Mouse (Mus musculus) thymus, adult 18-20 months (tissue): ENCODE measurements around the gene Zmynd15.
"Not testable (repeated sequence)": the region's sequence is repeated elsewhere in the genome, so short reads cannot be mapped to it uniquely, and the experiment has no call there.

Experiments used
- DNase-seq, 2 experiments: peaks; one replicate each; pipeline ENCODE4 v3.0.0; 2022; ENCODE audit warnings: mixed read lengths in 2 of 2

Gene Zmynd15

GRCm38 (mm10) chr11:70458688-70459600, at the start of gene Zmynd15:
TSS of gene Zmynd15 (plus strand) at chr11:70459433.
- DNase-seq: no peak

- peak; percentile 84 to 88 for DNase-seq
These were observed 49.5 kb upstream of the Zmynd15 start, which contains the start of gene Pelp1 for GRCm38 (mm10) chr11:70409594-70410296. TSS of gene Pelp1 (minus strand) at chr11:70410031.

GRCm38 (mm10) chr11:70410297-70410643, 49.0 kb upstream of the Zmynd15 start:
- DNase-seq: no peak

GRCm38 (mm10) chr11:70412591-70412990, 46.6 kb upstream of the Zmynd15 start:
- DNase-seq: no peak

- DNase-seq: peak in 1 of 2 experiments; percentile 63
These were observed 45.3 kb upstream of the Zmynd15 start for GRCm38 (mm10) chr11:70413961-70414360.

- no peak for DNase-seq
These were observed 41.0 kb upstream of the Zmynd15 start for GRCm38 (mm10) chr11:70418199-70418598.

GRCm38 (mm10) chr11:70419486-70419885, 39.7 kb upstream of the Zmynd15 start:
- DNase-seq: no peak

GRCm38 (mm10) chr11:70426598-70426997, 32.6 kb upstream of the Zmynd15 start:
- DNase-seq: not testable (repeated sequence)

- DNase-seq: no peak
These were observed 27.7 kb upstream of the Zmynd15 start for GRCm38 (mm10) chr11:70431574-70431973.

GRCm38 (mm10) chr11:70432048-70432894, 27.0 kb upstream of the Zmynd15 start, which contains the start of gene Arrb2:
TSS of gene Arrb2 (plus strand) at chr11:70432635.
- peak; percentile 99 to 100 for DNase-seq

- no peak for DNase-seq
These were observed 26.2 kb upstream of the Zmynd15 start for GRCm38 (mm10) chr11:70432895-70433568.

- DNase-seq: no peak
These were observed 25.7 kb upstream of the Zmynd15 start for GRCm38 (mm10) chr11:70433569-70433943.

GRCm38 (mm10) chr11:70433951-70434350, 25.3 kb upstream of the Zmynd15 start:
- no peak for DNase-seq

- DNase-seq: peak; percentile 51 to 73
These were observed 23.8 kb upstream of the Zmynd15 start for GRCm38 (mm10) chr11:70435476-70435875.

GRCm38 (mm10) chr11:70437426-70437825, 21.8 kb upstream of the Zmynd15 start:
- DNase-seq: no peak

- DNase-seq: no peak
These were observed 20.4 kb upstream of the Zmynd15 start for GRCm38 (mm10) chr11:70438728-70439374.

GRCm38 (mm10) chr11:70440637-70441036, 18.6 kb upstream of the Zmynd15 start:
- no peak for DNase-seq

- no peak for DNase-seq
These were observed 17.4 kb upstream of the Zmynd15 start for GRCm38 (mm10) chr11:70441882-70442281.

- no peak for DNase-seq
These were observed 15.3 kb upstream of the Zmynd15 start for GRCm38 (mm10) chr11:70443964-70444363.

- DNase-seq: no peak
These were observed 14.6 kb upstream of the Zmynd15 start for GRCm38 (mm10) chr11:70444667-70445066.

- no peak for DNase-seq
These were observed 12.5 kb upstream of the Zmynd15 start for GRCm38 (mm10) chr11:70446756-70447155.

GRCm38 (mm10) chr11:70447373-70447772, 11.9 kb upstream of the Zmynd15 start:
- no peak for DNase-seq
